Comparison of ENCODE assay signal across 8 mouse cellular contexts in genomic region chr1:191717601-191718498, GRCm38 (mm10). TPM values are rescaled to one million over a fixed set of nuclear protein-coding genes. Genes with fewer than 3 reads are reported as not detected.
A peak's percentile ranks its signal among the peaks of the same experiment; 100 is the strongest.
DNase-seq lines count a peak whose midpoint lies in the region; ATAC-seq lines count a peak whose summit lies in the region.

Gene Lpgat1 (plus strand): TSS chr1:191717834.

- intact Hi-C loops in gastrocnemius, postnatal 14 days (cut with DNase I; ENCODE audit: low total_unique reads): no loop called here
- intact Hi-C loops in left cerebral cortex, postnatal 10 days (cut with DNase I): no loop called here

- H3K9me3 ChIP-seq in megakaryocyte, embryonic 14.5 days: no peaks in the 10 kb centered on the region

- peak within 1 kb of the TSS; percentile 93 for H3K4me3 ChIP-seq in megakaryocyte, embryonic 14.5 days (replicated peaks)

- ATAC-seq in common myeloid progenitor, adult 5-6 weeks (replicated peaks; ENCODE audit: low read depth, poor library complexity, severe bottlenecking): peak; percentile 72

- peaks cover 13% of the 10 kb centered on the region for H3K36me3 ChIP-seq in megakaryocyte, embryonic 14.5 days (replicated peaks; ENCODE audit: low read length)

- H3K4me1 ChIP-seq in megakaryocyte, embryonic 14.5 days: peaks cover 24% of the 10 kb centered on the region

- H3K27me3 ChIP-seq in megakaryocyte, embryonic 14.5 days (replicated peaks): peaks cover 10% of the 10 kb centered on the region

- peak; percentile 65 for DNase-seq in ZHBTc4 (ENCODE audit: low read depth, low spot score)
- DNase-seq in gastrocnemius, postnatal 14 days: peak; percentile 82
- DNase-seq in induced T-regulatory cell, adult 2 months (ENCODE audit: low read depth): peak; percentile 74
- DNase-seq in left cerebral cortex, postnatal 10 days (ENCODE audit: extremely low spot score in 1 of 2, low spot score in 2 of 2): peak in 1 of 2 experiments; percentile 80
- peak; percentile 57 to 65 for DNase-seq in right cerebral cortex, postnatal 10 days (ENCODE audit: low spot score in 2 of 2)
- peak; percentile 90 for DNase-seq in urinary bladder, postnatal 14 days (ENCODE audit: low spot score)

RNA-seq across cellular contexts. Expression of gene Lpgat1, which starts in this region (rescaled TPM):
- 13.8 and 15.4 TPM in 2 replicates for total RNA-seq in common myeloid progenitor, adult 5-6 weeks (2017)
- total RNA-seq in gastrocnemius, postnatal 14 days (2021): 10 to 100 TPM; 20.8 to 21.5 TPM
- 100 to 1,000 TPM; 125 to 127 TPM for total RNA-seq in left cerebral cortex, postnatal 10 days (2021)
- 1.9 TPM in 1 of 2 replicates, not detected in the other for polyA plus RNA-seq in megakaryocyte, embryonic 14.5 days (2012; ENCODE audit: insufficient read depth, low replicate concordance)
